Mouse (Mus musculus): Measurements from ENCODE around the gene Akap7. TPM values are rescaled to one million over a fixed set of nuclear protein-coding genes. Genes with fewer than 3 reads are reported as not detected.
A peak's percentile ranks its signal among the peaks of the same experiment; 100 is the strongest.
"Not testable (repeated sequence)": the region's sequence is repeated elsewhere in the genome, so short reads cannot be mapped to it uniquely, and the experiment has no call there.

The Akap7 gene
- polyA plus RNA-seq, 2 experiments: 14.3 to 26.8 TPM

- Histone ChIP-seq H3K4me2 (ENCODE audit: low read depth) (no peak overlapping the region), H3K9me3 (ENCODE audit: control insufficient read depth, low read length) (no peaks in the 10 kb centered on the region), H3K27me3 (ENCODE audit: control insufficient read depth, insufficient read depth, low read length) (no peaks in the 10 kb centered on the region), H3K36me3 (replicated peaks; ENCODE audit: control insufficient read depth, insufficient read depth, low read depth) (no peaks in the 10 kb centered on the region), H3K4me3 (ENCODE audit: insufficient read depth in 1 of 2, low read depth in 2 of 2, low read length in 2 of 2) (no peak overlapping the region), H3K27ac (no peak overlapping the region), H3K4me1 (replicated peaks; ENCODE audit: control insufficient read depth in 2 of 2, insufficient read depth in 2 of 2, low read length in 1 of 2) (no peaks in the 10 kb centered on the region), H3K9ac (replicated peaks) (no peak overlapping the region)
- TF ChIP-seq EP300 (IDR thresholded peaks at IDR 0.05; ENCODE audit: low read depth) (no peak), CTCF (IDR thresholded peaks at IDR 0.05; ENCODE audit: low read depth) (no peak)
- DNase-seq (ENCODE audit: low read depth in 3 of 3, low spot score in 3 of 3) (no peak), ATAC-seq (ENCODE audit: insufficient read depth) (no peak)
- WGBS (ENCODE audit: insufficient replicate concordance): 61% methylated on average over 5 of the region's 5 CpGs
These were observed 115.2 kb downstream of the Akap7 start for GRCm38 (mm10) chr10:25192180-25193073.

- WGBS (ENCODE audit: insufficient replicate concordance): 87% methylated on average over 4 of the region's 4 CpGs
- no peak overlapping the region for H3K9ac ChIP-seq (replicated peaks)
- H3K4me1 ChIP-seq (replicated peaks; ENCODE audit: control insufficient read depth in 2 of 2, insufficient read depth in 2 of 2, low read length in 1 of 2): peaks cover 0 to 2% of the 10 kb centered on the region in 2 experiments; a peak in 1 of 4 replicates
- no peak overlapping the region for H3K4me3 ChIP-seq (ENCODE audit: insufficient read depth in 1 of 2, low read depth in 2 of 2, low read length in 2 of 2)
- no peak overlapping the region for H3K4me2 ChIP-seq (ENCODE audit: low read depth)
- no peak overlapping the region for H3K27ac ChIP-seq
- H3K36me3 ChIP-seq (replicated peaks; ENCODE audit: control insufficient read depth, insufficient read depth, low read depth): no peaks in the 10 kb centered on the region
- TF ChIP-seq CTCF (IDR thresholded peaks at IDR 0.05; ENCODE audit: low read depth) (no peak), EP300 (IDR thresholded peaks at IDR 0.05; ENCODE audit: low read depth) (no peak)
- ATAC-seq (ENCODE audit: insufficient read depth) (no peak), DNase-seq (ENCODE audit: low read depth in 3 of 3, low spot score in 3 of 3) (no peak)
- no peaks in the 10 kb centered on the region for H3K27me3 ChIP-seq (ENCODE audit: control insufficient read depth, insufficient read depth, low read length)
- no peaks in the 10 kb centered on the region for H3K9me3 ChIP-seq (ENCODE audit: control insufficient read depth, low read length)
These were observed 116.5 kb downstream of the Akap7 start for GRCm38 (mm10) chr10:25191166-25191565.

DNA sequence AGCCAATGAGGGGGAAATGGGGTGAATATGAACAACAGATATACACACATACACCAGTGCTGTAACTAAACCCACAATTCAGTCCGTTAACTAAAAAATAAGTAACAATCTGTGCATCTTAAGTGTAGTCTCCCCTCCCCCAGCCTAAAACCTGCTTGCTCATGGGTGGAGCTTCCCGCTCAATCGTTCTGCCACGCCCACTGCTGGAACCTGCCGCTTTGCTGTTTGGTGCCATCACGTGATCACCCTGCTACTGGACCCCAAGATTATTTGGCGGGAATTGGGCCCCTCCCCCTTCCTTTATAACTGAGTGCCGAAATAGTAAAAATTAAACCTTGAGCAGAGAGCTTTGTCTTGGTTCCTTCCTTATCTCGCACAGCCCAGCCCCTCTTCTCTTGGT is 121.4 kb downstream of the Akap7 start:
- not testable (repeated sequence) for H3K4me2 ChIP-seq (ENCODE audit: low read depth)

GRCm38 (mm10) chr10:25185691-25186090 is 122.0 kb downstream of the Akap7 start:
- ATAC-seq (ENCODE audit: insufficient read depth): no peak
- WGBS (ENCODE audit: insufficient replicate concordance): 84% methylated on average over 4 of the region's 4 CpGs
- no peaks in the 10 kb centered on the region for H3K27me3 ChIP-seq (ENCODE audit: control insufficient read depth, insufficient read depth, low read length)
- H3K27ac ChIP-seq: no peak overlapping the region
- H3K36me3 ChIP-seq (replicated peaks; ENCODE audit: control insufficient read depth, insufficient read depth, low read depth): no peaks in the 10 kb centered on the region
- H3K4me2 ChIP-seq (ENCODE audit: low read depth): no peak overlapping the region
- no peak for DNase-seq (ENCODE audit: low read depth in 3 of 3, low spot score in 3 of 3)
- H3K9me3 ChIP-seq (ENCODE audit: control insufficient read depth, low read length): no peaks in the 10 kb centered on the region
- no peak overlapping the region for H3K9ac ChIP-seq (replicated peaks)
- H3K4me1 ChIP-seq (replicated peaks; ENCODE audit: control insufficient read depth in 2 of 2, insufficient read depth in 2 of 2, low read length in 1 of 2): peaks cover 2% of the 10 kb centered on the region in 2 experiments; a peak in 2 of 4 replicates
- H3K4me3 ChIP-seq (ENCODE audit: insufficient read depth in 1 of 2, low read depth in 2 of 2, low read length in 2 of 2): no peak overlapping the region
- TF ChIP-seq CTCF (IDR thresholded peaks at IDR 0.05; ENCODE audit: low read depth): no peak
- no peak for TF ChIP-seq EP300 (IDR thresholded peaks at IDR 0.05; ENCODE audit: low read depth)

More for the DNA sequence above, 121.4 kb downstream of the Akap7 start:
- H3K9me3 ChIP-seq (ENCODE audit: control insufficient read depth, low read length); H3K4me1 ChIP-seq (replicated peaks; ENCODE audit: control insufficient read depth in 2 of 2, insufficient read depth in 2 of 2, low read length in 1 of 2); H3K27me3 ChIP-seq (ENCODE audit: control insufficient read depth, insufficient read depth, low read length); H3K27ac ChIP-seq; H3K36me3 ChIP-seq (replicated peaks; ENCODE audit: control insufficient read depth, insufficient read depth, low read depth); ATAC-seq (ENCODE audit: insufficient read depth); H3K4me3 ChIP-seq (ENCODE audit: insufficient read depth in 1 of 2, low read depth in 2 of 2, low read length in 2 of 2); H3K9ac ChIP-seq (replicated peaks): not testable (repeated sequence)
- WGBS (ENCODE audit: insufficient replicate concordance): 10% methylated on average over 9 of the region's 9 CpGs
- DNase-seq (ENCODE audit: low read depth in 3 of 3, low spot score in 3 of 3): peak; percentile 20 to 24 (median 24)

DNA sequence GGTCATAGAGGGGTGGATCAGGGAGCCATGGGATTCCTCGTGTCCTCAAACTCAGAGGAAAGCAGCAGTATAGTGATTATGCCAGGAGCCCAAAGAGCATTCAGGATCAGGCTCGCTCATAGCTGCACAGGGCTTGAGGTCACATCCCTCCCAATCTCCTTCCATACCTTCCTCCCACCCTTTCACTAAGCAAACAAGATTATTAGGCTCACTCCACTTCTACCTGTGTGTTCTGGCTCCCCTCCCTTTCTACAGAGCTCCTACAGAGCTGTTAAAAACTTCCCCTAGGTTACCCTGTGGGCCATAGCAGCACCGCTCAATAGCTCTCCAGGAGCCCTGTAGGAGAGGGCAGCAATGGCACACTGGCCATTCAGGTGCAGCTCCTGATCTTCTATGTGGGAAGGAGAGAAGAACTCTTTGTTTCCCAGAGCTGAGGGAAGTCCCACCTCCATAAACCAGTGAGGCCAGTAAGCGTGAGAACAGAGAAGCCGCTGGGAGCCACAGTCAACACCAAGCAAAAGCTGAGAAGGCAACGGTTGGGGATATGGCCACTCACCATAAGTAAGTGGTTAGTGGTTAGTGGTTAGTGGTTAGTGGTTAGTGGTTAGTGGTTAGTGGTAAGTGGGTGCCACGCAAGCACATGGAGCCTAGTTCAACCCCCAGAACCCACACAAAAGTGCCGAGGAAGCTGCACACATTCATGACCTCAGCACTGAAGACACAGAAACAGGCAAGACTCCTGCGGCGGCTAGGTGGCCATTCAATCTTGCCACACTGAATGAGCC is 122.7 kb downstream of the Akap7 start:
- no peak for ATAC-seq (ENCODE audit: insufficient read depth)
- TF ChIP-seq CTCF (IDR thresholded peaks at IDR 0.05; ENCODE audit: low read depth) (no peak), EP300 (IDR thresholded peaks at IDR 0.05; ENCODE audit: low read depth) (no peak)
- H3K36me3 ChIP-seq (replicated peaks; ENCODE audit: control insufficient read depth, insufficient read depth, low read depth): no peaks in the 10 kb centered on the region

More for the DNA sequence above, 122.7 kb downstream of the Akap7 start:
- no peak for DNase-seq (ENCODE audit: low read depth in 3 of 3, low spot score in 3 of 3)
- Histone ChIP-seq H3K4me3 (ENCODE audit: insufficient read depth in 1 of 2, low read depth in 2 of 2, low read length in 2 of 2) (no peak overlapping the region), H3K9ac (replicated peaks) (no peak overlapping the region), H3K4me2 (ENCODE audit: low read depth) (no peak overlapping the region), H3K27me3 (ENCODE audit: control insufficient read depth, insufficient read depth, low read length) (no peaks in the 10 kb centered on the region), H3K9me3 (ENCODE audit: control insufficient read depth, low read length) (no peaks in the 10 kb centered on the region), H3K27ac (no peak overlapping the region), H3K4me1 (replicated peaks; ENCODE audit: control insufficient read depth in 2 of 2, insufficient read depth in 2 of 2, low read length in 1 of 2) (peaks cover 2% of the 10 kb centered on the region in 2 experiments; a peak in 2 of 4 replicates)
- 52% methylated on average over 10 of the region's 10 CpGs for WGBS (ENCODE audit: insufficient replicate concordance)
